Mouse (Mus musculus): ENCODE data around the gene Pisd. TPM values are rescaled to one million over a fixed set of nuclear protein-coding genes. Genes with fewer than 3 reads are reported as not detected.
"Not testable (repeated sequence)": the region's sequence is repeated elsewhere in the genome, so short reads cannot be mapped to it uniquely, and the experiment has no call there.

Pisd gene
- polyA plus RNA-seq, 1 experiment from 2014 or later = 74.8 TPM

- no peaks in the 10 kb centered on the region for H3K27me3 ChIP-seq (ENCODE audit: insufficient read depth, low read length)
- no peaks in the 10 kb centered on the region for H3K4me1 ChIP-seq (replicated peaks; ENCODE audit: insufficient read depth, low read length)
- H3K36me3 ChIP-seq (ENCODE audit: insufficient read depth, low read length) = peaks cover 13% of the 10 kb centered on the region
- H3K4me2 ChIP-seq (ENCODE audit: low read length) = no peak overlapping the region
- H3K4me3 ChIP-seq (replicated peaks; ENCODE audit: low read depth, low read length) = no peak overlapping the region
- ATAC-seq (replicated peaks; ENCODE audit: low FRiP score, low read depth) = no peak
- peak; percentile 41 for DNase-seq (ENCODE audit: low spot score)
- 73% methylated on average over 5 of the region's 5 CpGs for WGBS
- no peak for TF ChIP-seq CTCF (IDR thresholded peaks at IDR 0.05; ENCODE audit: low read depth)
- no peaks in the 10 kb centered on the region for H3K9me3 ChIP-seq (replicated peaks; ENCODE audit: low read length)
- no peak overlapping the region for H3K9ac ChIP-seq (ENCODE audit: low read depth, low read length)
- no peak overlapping the region for H3K27ac ChIP-seq
Measured at GRCm38 (mm10) chr5:32761566-32762140, 23.8 kb downstream of the Pisd start.

GRCm38 (mm10) chr5:32760787-32761186 lies 24.7 kb downstream of the Pisd start:
- no peaks in the 10 kb centered on the region for H3K27me3 ChIP-seq (ENCODE audit: insufficient read depth, low read length)
- no peaks in the 10 kb centered on the region for H3K9me3 ChIP-seq (replicated peaks; ENCODE audit: low read length)
- ATAC-seq (replicated peaks; ENCODE audit: low FRiP score, low read depth) (no peak), DNase-seq (ENCODE audit: low spot score) (no peak)
- H3K4me3 ChIP-seq (replicated peaks; ENCODE audit: low read depth, low read length) = no peak overlapping the region
- no peak overlapping the region for H3K27ac ChIP-seq
- 76% methylated on average over 3 of the region's 3 CpGs for WGBS
- peaks cover 13% of the 10 kb centered on the region for H3K36me3 ChIP-seq (ENCODE audit: insufficient read depth, low read length)
- H3K4me1 ChIP-seq (replicated peaks; ENCODE audit: insufficient read depth, low read length) = no peaks in the 10 kb centered on the region
- no peak for TF ChIP-seq CTCF (IDR thresholded peaks at IDR 0.05; ENCODE audit: low read depth)
- no peak overlapping the region for H3K9ac ChIP-seq (ENCODE audit: low read depth, low read length)
- no peak overlapping the region for H3K4me2 ChIP-seq (ENCODE audit: low read length)

GRCm38 (mm10) chr5:32760352-32760751 lies 25.1 kb downstream of the Pisd start:
- not testable (repeated sequence) for H3K4me1 ChIP-seq (replicated peaks; ENCODE audit: insufficient read depth, low read length); DNase-seq (ENCODE audit: low spot score); H3K9me3 ChIP-seq (replicated peaks; ENCODE audit: low read length); H3K4me3 ChIP-seq (replicated peaks; ENCODE audit: low read depth, low read length); H3K4me2 ChIP-seq (ENCODE audit: low read length); ATAC-seq (replicated peaks; ENCODE audit: low FRiP score, low read depth); H3K27me3 ChIP-seq (ENCODE audit: insufficient read depth, low read length); H3K9ac ChIP-seq (ENCODE audit: low read depth, low read length); H3K27ac ChIP-seq
- 96% methylated on average over 16 of the region's 18 CpGs for WGBS
- H3K36me3 ChIP-seq (ENCODE audit: insufficient read depth, low read length) = peaks cover 13% of the 10 kb centered on the region

- Histone ChIP-seq H3K4me2 (ENCODE audit: low read length) (no peak overlapping the region), H3K4me3 (replicated peaks; ENCODE audit: low read depth, low read length) (no peak overlapping the region), H3K27ac (no peak overlapping the region), H3K9me3 (replicated peaks; ENCODE audit: low read length) (no peaks in the 10 kb centered on the region), H3K36me3 (ENCODE audit: insufficient read depth, low read length) (peaks cover 12% of the 10 kb centered on the region), H3K4me1 (replicated peaks; ENCODE audit: insufficient read depth, low read length) (no peaks in the 10 kb centered on the region), H3K27me3 (ENCODE audit: insufficient read depth, low read length) (no peaks in the 10 kb centered on the region), H3K9ac (ENCODE audit: low read depth, low read length) (no peak overlapping the region)
- TF ChIP-seq CTCF (IDR thresholded peaks at IDR 0.05; ENCODE audit: low read depth) = no peak
- 68% methylated on average over 2 of the region's 2 CpGs for WGBS
- no peak for DNase-seq (ENCODE audit: low spot score)
- no peak for ATAC-seq (replicated peaks; ENCODE audit: low FRiP score, low read depth)
Measured at GRCm38 (mm10) chr5:32759662-32760061, 25.8 kb downstream of the Pisd start.

GRCm38 (mm10) chr5:32756141-32756540 lies 29.3 kb downstream of the Pisd start:
- Histone ChIP-seq H3K9me3 (replicated peaks; ENCODE audit: low read length) (no peaks in the 10 kb centered on the region), H3K4me2 (ENCODE audit: low read length) (no peak overlapping the region), H3K4me1 (replicated peaks; ENCODE audit: insufficient read depth, low read length) (no peaks in the 10 kb centered on the region), H3K36me3 (ENCODE audit: insufficient read depth, low read length) (no peaks in the 10 kb centered on the region; the same call in 1 of the 2 replicates), H3K27me3 (ENCODE audit: insufficient read depth, low read length) (no peaks in the 10 kb centered on the region), H3K4me3 (replicated peaks; ENCODE audit: low read depth, low read length) (no peak overlapping the region), H3K9ac (ENCODE audit: low read depth, low read length) (no peak overlapping the region), H3K27ac (no peak overlapping the region)
- 93% methylated on average over 8 of the region's 8 CpGs for whole genome bisulfite sequencing
- no peak for TF ChIP-seq CTCF (IDR thresholded peaks at IDR 0.05; ENCODE audit: low read depth)
- ATAC-seq (replicated peaks; ENCODE audit: low FRiP score, low read depth) = no peak
- no peak for DNase-seq (ENCODE audit: low spot score)

GRCm38 (mm10) chr5:32751736-32752135 lies 33.7 kb downstream of the Pisd start:
- H3K4me1 ChIP-seq (replicated peaks; ENCODE audit: insufficient read depth, low read length) = 0 out of 2 replicates have a peak, but pooled peaks cover 4% of the 10 kb centered on the region
- H3K9ac ChIP-seq (ENCODE audit: low read depth, low read length) = no peak overlapping the region
- no peaks in the 10 kb centered on the region for H3K9me3 ChIP-seq (replicated peaks; ENCODE audit: low read length)
- ATAC-seq (replicated peaks; ENCODE audit: low FRiP score, low read depth) (no peak), DNase-seq (ENCODE audit: low spot score) (no peak)
- TF ChIP-seq CTCF (IDR thresholded peaks at IDR 0.05; ENCODE audit: low read depth) = no peak
- WGBS = 41% methylated on average over 2 of the region's 2 CpGs
- H3K36me3 ChIP-seq (ENCODE audit: insufficient read depth, low read length) = no peaks in the 10 kb centered on the region
- H3K4me2 ChIP-seq (ENCODE audit: low read length) = no peak overlapping the region
- H3K27ac ChIP-seq = no peak overlapping the region
- no peaks in the 10 kb centered on the region for H3K27me3 ChIP-seq (ENCODE audit: insufficient read depth, low read length)
- no peak overlapping the region for H3K4me3 ChIP-seq (replicated peaks; ENCODE audit: low read depth, low read length)

- Histone ChIP-seq H3K9ac (ENCODE audit: low read depth, low read length) (no peak overlapping the region), H3K27me3 (ENCODE audit: insufficient read depth, low read length) (no peaks in the 10 kb centered on the region), H3K27ac (no peak overlapping the region), H3K4me1 (replicated peaks; ENCODE audit: insufficient read depth, low read length) (peaks cover 14% of the 10 kb centered on the region; the same call in 1 of the 2 replicates), H3K36me3 (ENCODE audit: insufficient read depth, low read length) (no peaks in the 10 kb centered on the region), H3K9me3 (replicated peaks; ENCODE audit: low read length) (no peaks in the 10 kb centered on the region), H3K4me3 (replicated peaks; ENCODE audit: low read depth, low read length) (no peak overlapping the region), H3K4me2 (ENCODE audit: low read length) (no peak overlapping the region)
- WGBS = 79% methylated on average over 6 of the region's 6 CpGs
- no peak for ATAC-seq (replicated peaks; ENCODE audit: low FRiP score, low read depth)
- no peak for DNase-seq (ENCODE audit: low spot score)
- TF ChIP-seq CTCF (IDR thresholded peaks at IDR 0.05; ENCODE audit: low read depth) = no peak
Measured at GRCm38 (mm10) chr5:32748936-32749335, 36.5 kb downstream of the Pisd start.
